Mouse (Mus musculus) T-helper 2 cell (primary cell): ENCODE measurements at regions not wholly inside any gene's neighbourhood (a gene's known extent, or its start where the extent isn't known, plus 50 kb on each side); places are given as distances from the start of the nearest gene placed in this dataset.
"Not testable (repeated sequence)": the region's sequence is repeated elsewhere in the genome, so short reads cannot be mapped to it uniquely, and the experiment has no call there.

Source experiments
- in situ Hi-C: fragments of 300-600 bp; cut with MboI, MseI; formaldehyde crosslinking; loops from one replicate; pipeline ENCODE4 v1.15.1; 2025; ENCODE audit warnings: high pct_unique_total_duplicates

DNA sequence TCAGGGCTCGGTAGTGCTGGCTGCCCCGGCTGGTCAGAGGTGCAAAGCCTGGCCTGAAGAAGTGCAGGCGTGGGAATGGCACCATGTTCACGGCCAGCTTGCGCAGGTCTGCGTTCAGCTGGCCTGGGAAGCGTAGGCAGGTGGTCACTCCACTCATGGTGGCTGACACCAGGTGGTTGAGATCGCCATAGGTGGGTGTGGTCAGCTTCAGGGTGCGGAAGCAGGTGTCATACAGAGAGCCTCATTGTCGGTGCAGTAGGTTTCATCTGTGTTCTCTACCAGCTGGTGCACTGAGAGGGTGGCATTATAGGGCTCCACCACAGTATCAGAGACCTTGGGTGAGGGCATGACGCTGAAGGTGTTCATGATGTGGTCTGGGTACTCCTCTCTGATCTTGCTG lies 380.1 kb upstream of the Fam49a start:
- in situ Hi-C loops: not testable (repeated sequence)

GRCm38 (mm10) chr12:11887291-11887690 lies 374.6 kb upstream of the Fam49a start:
- in situ Hi-C loops: no loop called here

DNA sequence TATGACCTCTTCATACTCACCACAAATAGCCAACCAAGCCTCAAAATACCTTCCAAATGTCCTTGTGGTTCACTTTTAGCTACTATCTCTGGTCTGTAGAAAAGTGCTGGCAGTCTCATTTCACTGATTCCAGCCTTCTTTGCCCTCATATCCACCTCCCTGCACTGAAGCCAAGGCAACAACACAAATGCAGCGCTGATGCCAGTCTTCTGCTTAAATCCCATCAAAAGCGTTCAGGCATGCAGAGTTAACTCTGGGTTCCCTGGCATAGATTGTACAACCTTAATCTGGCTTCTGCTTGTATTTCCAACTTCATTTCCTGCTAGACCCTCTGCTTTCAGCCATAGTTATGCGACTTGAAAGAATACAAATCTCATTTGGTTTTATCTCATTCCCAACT lies 362.9 kb upstream of the Fam49a start:
- in situ Hi-C loops: no loop called here

GRCm38 (mm10) chr12:11906588-11906987 lies 355.4 kb upstream of the Fam49a start:
- in situ Hi-C loops: no loop called here
